Mouse (Mus musculus): ENCODE results near the gene Prox1.

The Prox1 gene

DNA sequence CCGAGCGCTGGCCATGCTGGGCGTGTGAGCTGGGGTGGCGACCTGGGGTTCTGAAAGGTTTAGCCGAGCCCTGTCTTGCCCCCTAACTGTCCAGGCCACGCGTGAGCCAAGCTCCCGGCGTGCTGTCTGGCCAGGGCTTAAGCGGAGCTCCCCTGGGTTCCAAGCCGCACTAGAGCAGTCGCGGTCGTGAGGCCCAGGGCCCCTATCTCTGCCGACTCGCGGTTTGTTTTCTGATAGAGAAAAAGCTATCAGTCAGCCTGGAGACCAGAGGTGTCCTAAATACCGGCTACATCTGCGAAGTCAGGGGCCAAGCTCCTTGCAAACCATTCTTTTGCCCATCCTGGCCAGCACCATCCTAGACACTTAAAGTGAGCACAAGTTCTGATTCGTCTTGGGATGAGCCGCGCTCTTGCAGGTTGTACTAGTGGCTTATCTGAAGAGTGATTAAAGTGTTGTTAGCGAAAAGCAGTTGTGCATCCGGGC lies 2.5 kb upstream of the Prox1 start:
- DNase-seq (ENCODE audit: low spot score) = no peak

GRCm38 (mm10) chr1:190172311-190172978 lies 1.9 kb upstream of the Prox1 start:
- no peak for DNase-seq (ENCODE audit: low spot score)

DNA sequence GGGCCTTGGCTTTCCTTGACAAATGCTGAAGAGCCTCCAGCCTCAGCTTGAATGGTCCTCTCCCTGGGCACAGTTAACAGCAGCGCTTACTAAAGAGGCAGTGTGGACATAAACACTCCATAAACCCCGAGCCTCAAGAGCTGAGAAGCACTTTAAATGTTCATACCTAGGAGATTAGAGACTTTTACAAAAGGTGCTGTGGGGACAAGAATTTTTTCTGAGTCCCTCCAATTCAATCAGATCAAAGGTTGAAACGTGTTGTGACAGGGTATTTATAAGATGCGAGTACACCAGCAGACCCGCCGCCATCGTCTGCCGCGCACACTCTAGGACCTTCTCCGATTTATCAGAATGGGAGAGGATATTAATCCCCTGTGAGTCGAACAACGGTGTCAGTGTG lies 1.2 kb upstream of the Prox1 start:
- DNase-seq (ENCODE audit: low spot score) = no peak

DNA sequence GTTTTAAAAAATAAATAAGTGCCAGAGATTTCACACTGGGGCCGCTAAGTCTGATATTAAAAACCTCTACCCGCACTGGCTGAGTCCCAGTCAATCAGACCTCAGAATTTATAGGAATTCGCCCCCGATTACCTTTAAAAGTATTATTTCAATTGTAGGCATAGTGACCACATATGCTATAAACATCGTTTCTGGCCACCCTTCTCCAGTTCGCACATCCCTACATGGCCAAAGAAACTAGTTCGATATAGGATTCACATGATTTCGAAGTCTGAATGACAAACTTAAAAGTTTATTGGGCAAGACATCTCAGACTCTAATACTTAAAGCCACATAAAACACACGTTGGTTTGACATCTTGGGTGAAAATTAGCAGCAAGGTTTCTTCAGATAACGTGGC lies 827 bp upstream of the Prox1 start:
- no peak for DNase-seq (ENCODE audit: low spot score)

- DNase-seq (ENCODE audit: low spot score) = no peak
Observed at GRCm38 (mm10) chr1:190170819-190171216, 304 bp upstream of the Prox1 start.

GRCm38 (mm10) chr1:190168761-190169671 lies 1.5 kb downstream of the Prox1 start:
- no peak for DNase-seq (ENCODE audit: low spot score)

GRCm38 (mm10) chr1:190168115-190168514 lies 2.4 kb downstream of the Prox1 start:
- DNase-seq (ENCODE audit: low spot score) = no peak

DNA sequence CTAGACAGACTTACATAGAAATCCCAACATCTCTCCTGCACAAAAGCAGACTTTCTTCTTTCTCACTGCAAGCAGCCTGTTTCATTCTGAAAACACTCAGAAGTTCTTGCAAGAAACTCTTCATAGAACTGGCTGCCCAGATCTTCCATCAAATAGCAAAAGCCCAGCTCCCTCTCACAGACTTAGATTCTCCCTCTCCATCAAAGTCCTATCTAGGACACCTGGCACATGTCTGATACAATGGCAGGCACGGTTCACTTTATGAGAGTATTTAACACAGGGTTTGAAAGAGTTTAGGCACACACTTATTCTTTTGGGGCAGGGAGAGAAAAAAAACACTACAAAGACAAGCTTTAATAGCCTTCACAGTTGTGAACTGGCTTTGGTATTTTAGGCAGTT lies 2.9 kb downstream of the Prox1 start:
- DNase-seq (ENCODE audit: low spot score) = no peak

DNA sequence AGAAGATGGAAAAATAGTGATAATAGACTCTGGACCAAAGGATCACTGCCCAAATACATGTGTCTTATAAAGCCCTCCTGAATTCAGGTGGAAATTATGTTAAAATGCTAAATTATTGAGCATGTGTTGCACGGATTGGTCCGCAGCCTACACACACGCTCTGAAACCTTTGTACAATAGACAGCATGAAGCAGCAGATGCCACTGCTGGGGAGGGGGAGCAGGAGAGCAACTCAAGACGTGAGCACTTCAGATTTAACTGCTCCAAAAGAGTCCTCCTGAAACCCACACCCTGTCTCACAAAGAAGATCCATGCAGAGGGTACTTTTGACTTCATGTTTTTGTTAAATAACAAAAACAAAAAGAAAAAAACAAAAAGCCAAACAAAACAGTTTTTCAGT lies 5.0 kb downstream of the Prox1 start:
- DNase-seq (ENCODE audit: low spot score) = no peak

- DNase-seq (ENCODE audit: low spot score) = no peak
Observed at GRCm38 (mm10) chr1:190163471-190163870, 7.0 kb downstream of the Prox1 start.

DNA sequence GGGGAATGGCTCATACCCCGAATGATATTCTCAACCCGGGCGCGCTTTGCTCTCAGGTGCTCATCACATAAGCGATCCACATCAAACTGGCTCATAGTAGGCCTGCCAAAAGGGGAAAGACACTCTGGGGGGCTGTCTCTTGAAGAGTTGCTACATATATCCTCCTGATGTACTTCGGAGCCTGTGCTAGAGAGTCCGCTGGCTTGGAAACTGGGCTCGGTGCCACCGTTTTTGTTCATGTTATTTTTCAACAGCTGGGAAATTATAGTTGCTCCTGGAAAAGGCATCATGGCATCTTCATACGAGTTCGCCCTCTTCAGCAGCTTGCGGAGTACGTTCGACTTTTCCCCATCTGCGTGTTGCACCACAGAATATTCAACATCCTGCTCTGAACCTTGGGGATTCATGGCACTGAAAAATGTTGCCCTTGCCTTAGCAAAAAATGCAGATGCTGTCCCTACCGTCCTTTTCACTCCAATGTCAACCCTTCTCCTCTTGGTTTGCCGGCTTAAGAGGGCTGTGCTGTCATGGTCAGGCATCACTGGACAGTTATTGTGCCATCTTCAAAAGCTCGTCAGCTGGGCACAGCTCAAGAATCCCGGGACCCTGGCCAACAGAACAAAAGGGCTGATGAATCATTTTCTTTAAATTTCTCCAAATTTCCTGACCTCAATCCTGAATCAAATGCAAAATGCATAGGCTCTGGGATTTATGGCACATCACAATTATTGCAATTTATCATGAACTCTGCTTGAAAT lies 8.6 kb downstream of the Prox1 start:
- no peak for DNase-seq (ENCODE audit: low spot score)

DNA sequence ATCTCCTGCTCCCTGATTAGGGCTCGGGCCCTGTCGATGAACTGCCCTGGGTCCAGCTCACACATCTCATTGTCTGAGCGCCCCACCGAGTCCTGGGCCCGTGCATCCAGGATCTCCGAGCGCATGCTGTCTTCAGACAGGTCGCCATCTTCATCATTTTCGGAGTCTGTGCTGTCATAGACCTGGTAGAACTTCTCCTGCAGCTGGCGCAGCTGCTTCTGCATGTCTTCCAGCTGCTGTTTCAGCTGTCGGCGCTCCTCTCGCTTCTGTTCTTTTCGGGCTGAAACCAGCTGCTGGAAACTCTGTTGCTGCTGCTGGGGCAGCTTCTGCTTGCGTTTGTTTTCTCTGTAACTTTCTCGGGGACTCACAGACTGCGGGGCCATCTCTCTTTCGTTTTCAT lies 9.2 kb downstream of the Prox1 start:
- no peak for DNase-seq (ENCODE audit: low spot score)

GRCm38 (mm10) chr1:190159457-190159856 lies 11.1 kb downstream of the Prox1 start:
- DNase-seq (ENCODE audit: low spot score) = no peak

GRCm38 (mm10) chr1:190155751-190156150 lies 14.8 kb downstream of the Prox1 start:
- DNase-seq (ENCODE audit: low spot score) = no peak

DNA sequence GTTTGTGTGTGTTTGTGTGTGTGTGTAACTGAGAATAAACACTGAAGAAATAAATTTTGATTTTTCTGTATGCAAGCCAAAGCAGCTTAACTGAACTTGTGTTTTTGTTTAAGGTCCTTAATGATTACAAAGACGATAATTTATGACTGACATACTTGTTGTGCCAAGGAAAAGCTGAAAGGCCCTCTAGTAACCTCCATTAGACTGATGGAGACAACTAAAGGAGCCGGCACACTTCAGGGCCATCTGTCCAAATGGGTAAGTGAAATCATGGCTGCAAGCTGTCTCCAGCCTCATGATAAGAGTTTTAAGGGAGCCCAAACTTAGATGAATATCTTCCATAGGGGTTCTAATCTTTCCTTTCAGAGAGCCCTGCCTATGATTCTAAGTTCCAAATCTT lies 15.5 kb downstream of the Prox1 start:
- DNase-seq (ENCODE audit: low spot score) = no peak

DNA sequence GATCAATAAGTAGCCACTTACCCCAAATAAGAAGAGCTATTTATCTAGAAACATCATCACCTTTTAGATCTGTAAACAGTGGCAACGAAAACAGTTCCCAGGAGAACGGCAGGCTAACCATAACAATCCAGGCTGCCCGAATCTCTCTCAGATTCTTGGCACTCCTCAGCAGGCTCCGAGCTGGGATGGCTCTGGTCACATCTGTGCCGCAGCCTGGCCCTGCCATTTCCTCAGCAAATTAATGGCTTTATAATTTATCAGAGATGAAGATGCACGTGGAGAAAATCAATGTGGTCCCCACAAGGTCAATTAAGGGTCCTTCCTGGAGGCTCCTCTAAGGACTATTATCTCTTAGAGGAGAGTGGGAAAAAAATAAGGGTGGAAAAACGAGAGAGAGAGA lies 16.2 kb downstream of the Prox1 start:
- no peak for DNase-seq (ENCODE audit: low spot score)

- no peak for DNase-seq (ENCODE audit: low spot score)
Observed at GRCm38 (mm10) chr1:190152603-190153002, 17.9 kb downstream of the Prox1 start.

GRCm38 (mm10) chr1:190149233-190149741 lies 21.2 kb downstream of the Prox1 start:
- no peak for DNase-seq (ENCODE audit: low spot score)

GRCm38 (mm10) chr1:190148661-190149232 lies 21.8 kb downstream of the Prox1 start:
- DNase-seq (ENCODE audit: low spot score) = no peak

- no peak for DNase-seq (ENCODE audit: low spot score)
Observed at GRCm38 (mm10) chr1:190147816-190148215, 22.7 kb downstream of the Prox1 start.

DNA sequence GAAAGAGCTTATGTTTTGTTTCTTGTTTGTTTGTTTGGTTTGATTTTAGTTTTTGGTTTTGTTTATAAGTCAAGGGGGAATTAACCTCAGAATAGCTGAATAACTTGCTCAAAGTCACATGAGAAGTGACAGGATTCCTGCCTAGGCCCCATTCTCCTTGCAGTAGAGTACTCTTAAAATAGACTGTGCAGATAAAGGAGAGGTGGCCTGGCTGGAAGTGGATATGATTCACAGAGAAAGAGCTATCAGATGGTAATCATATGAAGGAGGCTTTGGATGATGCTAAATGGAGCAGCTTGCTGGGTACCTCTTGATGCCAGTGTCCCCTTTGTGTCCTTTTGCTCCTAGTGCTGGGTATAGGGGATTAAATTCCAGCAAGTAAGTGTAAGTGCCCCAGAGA lies 26.1 kb downstream of the Prox1 start:
- DNase-seq (ENCODE audit: low spot score) = no peak

DNA sequence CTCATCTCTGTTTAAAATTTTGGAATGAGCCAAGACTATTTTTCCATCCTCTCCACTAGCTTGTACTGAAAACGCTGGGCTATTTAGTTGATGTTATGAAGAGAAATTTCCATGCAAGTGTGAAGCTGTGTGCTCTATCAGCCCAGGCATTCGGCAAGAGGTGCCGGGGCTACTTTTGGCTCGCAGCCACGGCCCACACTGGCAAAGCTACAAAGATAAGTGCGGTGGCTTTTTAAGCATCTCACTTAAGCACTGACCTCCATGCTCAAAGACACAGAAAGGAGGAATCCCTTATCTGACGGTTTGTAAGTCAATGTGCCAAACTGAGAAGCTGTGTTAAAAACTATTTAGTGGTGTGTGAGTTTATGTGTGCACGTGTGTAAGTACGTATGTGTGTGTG lies 26.9 kb downstream of the Prox1 start:
- no peak for DNase-seq (ENCODE audit: low spot score)
